Mouse (Mus musculus) G1E (cell line): ENCODE results near the gene Slc8a2.

Experiments
- CTCF ChIP-seq: IDR thresholded peaks from 2 replicates; pipeline ENCODE4 v1.5.1; 2012; ENCODE audit warnings: low read depth, low read length, inconsistent platforms, mixed read lengths
- GATA1 ChIP-seq: IDR thresholded peaks from 2 replicates; pipeline ENCODE4 v1.6.1; 2012; ENCODE audit warnings: borderline replicate concordance, low read length, inconsistent platforms, mixed read lengths
- POLR2AphosphoS5 ChIP-seq: IDR thresholded peaks from 2 replicates; pipeline ENCODE4 v1.6.1; 2012; ENCODE audit warnings: low read depth, low read length, inconsistent platforms; ENCODE audit not compliant: insufficient replicate concordance
- TAL1 ChIP-seq: conservative IDR thresholded peaks from 2 replicates; pipeline ENCODE4 v1.6.1; 2012; ENCODE audit warnings: low read depth, low read length, inconsistent platforms, mixed read lengths

- TF ChIP-seq CTCF: no peak
- TF ChIP-seq GATA1: no peak
- TF ChIP-seq POLR2AphosphoS5: no peak
- no peak for TF ChIP-seq TAL1
Observed at GRCm38 (mm10) chr7:16102686-16103226, 26.9 kb upstream of the Slc8a2 start.
